Mouse (Mus musculus): ENCODE measurements around the gene Ttll11.

DNA sequence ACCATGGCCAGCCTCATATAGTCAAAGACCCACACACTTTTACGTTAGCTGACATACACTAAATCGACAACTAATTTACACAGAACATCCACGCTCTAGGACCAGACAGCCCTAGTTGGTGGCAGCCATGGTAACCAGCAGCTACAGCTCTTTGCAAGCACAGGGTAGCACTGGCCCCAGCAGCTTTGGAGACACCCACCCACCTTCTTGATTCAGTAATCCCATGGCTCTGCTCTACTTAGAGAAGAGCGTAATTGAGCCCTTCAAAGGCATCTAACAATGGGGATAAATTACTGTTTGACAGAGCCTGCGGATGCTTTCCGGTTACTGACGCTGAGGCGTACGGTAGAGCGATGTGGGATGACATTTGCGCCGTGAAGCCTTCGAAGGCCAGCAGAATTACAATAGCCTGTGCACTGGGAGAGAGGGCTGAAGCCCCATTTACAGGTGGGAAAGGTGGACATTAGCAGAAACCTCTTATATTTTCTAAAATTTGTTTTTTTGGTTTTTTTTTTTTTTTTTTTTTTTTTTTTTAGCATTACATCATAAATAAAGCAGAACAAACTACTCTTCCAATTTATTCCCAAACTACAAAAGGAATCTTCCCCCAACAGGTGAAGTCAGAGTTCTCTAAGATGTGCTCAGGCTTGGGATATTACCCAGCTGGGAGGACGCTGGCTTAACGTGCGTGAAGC lies 136.8 kb downstream of the Ttll11 start:
- no peak for TF ChIP-seq POLR2A (IDR thresholded peaks at IDR 0.05; ENCODE audit: low read depth, low read length)
- TF ChIP-seq CTCF (IDR thresholded peaks at IDR 0.05; ENCODE audit: extremely low read depth, insufficient read length, insufficient replicate concordance, low read depth, low read length), result no peak
